Mouse (Mus musculus) midbrain, embryonic 14.5 days (tissue): ENCODE measurements around the gene Mfsd13b. TPM values are rescaled to one million over a fixed set of nuclear protein-coding genes. Genes with fewer than 3 reads are reported as not detected.
"Not testable (repeated sequence)": the region's sequence is repeated elsewhere in the genome, so short reads cannot be mapped to it uniquely, and the experiment has no call there.

Source experiments
- ATAC-seq: fragments of 200-750 bp; cut with Nextera tagmentation; 2 replicates; pipeline ENCODE4 v1.8.0; 2017; ENCODE audit warnings: moderate number of reproducible peaks, moderate library complexity; ENCODE audit not compliant: low FRiP score, low TSS enrichment
- DNase-seq: peaks from one replicate; pipeline ENCODE4 v3.0.0-alpha.2; 2015
- H3K27ac ChIP-seq: fragments of 300-500 bp; sonication (generic); replicated peaks from 2 replicates; pipeline ENCODE4 v1.5.1; 2014; ENCODE audit warnings: mild to moderate bottlenecking, low read depth, low read length, moderate library complexity
- H3K27me3 ChIP-seq: fragments of 300-500 bp; sonication (generic); 2 replicates; pipeline ENCODE4 v1.6.1; 2014; ENCODE audit warnings: low read length, control low read depth, mixed read lengths; ENCODE audit not compliant: control insufficient read depth, insufficient read depth
- H3K36me3 ChIP-seq: fragments of 300-500 bp; sonication (generic); 2 replicates; pipeline ENCODE4 v1.6.1; 2014; ENCODE audit warnings: low read length, control low read depth; ENCODE audit not compliant: control insufficient read depth, insufficient read depth
- H3K4me1 ChIP-seq: fragments of 300-500 bp; sonication (generic); 2 replicates; pipeline ENCODE4 v1.6.1; 2014; ENCODE audit warnings: mild to moderate bottlenecking, antibody characterized with exemption, low read length, control low read depth; ENCODE audit not compliant: control insufficient read depth, insufficient read depth
- H3K4me2 ChIP-seq: fragments of 300-500 bp; sonication (generic); 2 replicates; pipeline ENCODE4 v1.6.1; 2014; ENCODE audit warnings: mild to moderate bottlenecking, low read length, moderate library complexity
- H3K4me3 ChIP-seq: fragments of 300-500 bp; sonication (generic); replicated peaks from 2 replicates; pipeline ENCODE4 v1.5.1; 2014; ENCODE audit warnings: low read depth, low read length
- H3K9ac ChIP-seq: fragments of 300-500 bp; sonication (generic); replicated peaks from 2 replicates; pipeline ENCODE4 v1.6.1; 2014; ENCODE audit warnings: mild to moderate bottlenecking, low read length, moderate library complexity
- H3K9me3 ChIP-seq: fragments of 300-500 bp; sonication (generic); 2 replicates; pipeline ENCODE4 v1.6.1; 2016; ENCODE audit warnings: low read length, control low read depth, mixed read lengths; ENCODE audit not compliant: control insufficient read depth
- WGBS: fragments of 180-500 bp; shearing (Covaris S2); extraction: QIAGEN DNeasy Blood & Tissue Kit; methylation state at CpG from one replicate; pipeline ENCODE4 v1.1.7; 2014; 5-methylcytosine and 5-hydroxymethylcytosine counted together
- polyA plus RNA-seq: library from polyadenylated mRNA; unstranded; fragments of >200 nt; fragmentation: Nextera tagmentation; extraction: Ambion mirVana; gene quantifications from 2 replicates; pipeline ENCODE4 v1.2.1, GENCODE M21; 2014

The Mfsd13b gene
- polyA plus RNA-seq, 1 experiment from 2014 or later, result not detected

- 71% methylated on average over 3 of the region's 3 CpGs for WGBS
- H3K36me3 ChIP-seq, result no peaks in the 10 kb centered on the region
- no peak for ATAC-seq
- no peak overlapping the region for H3K27ac ChIP-seq
- no peak overlapping the region for H3K4me3 ChIP-seq
- H3K4me2 ChIP-seq, result no peak overlapping the region
- H3K9me3 ChIP-seq, result no peaks in the 10 kb centered on the region
- H3K27me3 ChIP-seq, result no peaks in the 10 kb centered on the region
- no peaks in the 10 kb centered on the region for H3K4me1 ChIP-seq
- no peak for DNase-seq
- no peak overlapping the region for H3K9ac ChIP-seq
These were observed 44.0 kb downstream of the Mfsd13b start for GRCm38 (mm10) chr7:121026300-121026699.

- not testable (repeated sequence) for H3K36me3 ChIP-seq, H3K9ac ChIP-seq, ATAC-seq
These were observed 47.6 kb downstream of the Mfsd13b start for GRCm38 (mm10) chr7:121029947-121030346.

GRCm38 (mm10) chr7:121033856-121034652 lies 51.7 kb downstream of the Mfsd13b start, which contains the start of gene Mettl9:
Gene Mettl9, plus strand, starts transcription at chr7:121034445.
- peak within 1 kb of the TSS; percentile 76 for H3K4me2 ChIP-seq
- WGBS, result 2% methylated on average over 40 of the region's 43 CpGs
- H3K27ac ChIP-seq, result peak within 1 kb of the TSS; percentile 99
- peak within 1 kb of the TSS; percentile 94 for H3K4me3 ChIP-seq
- H3K4me1 ChIP-seq, result peaks cover 29% of the 10 kb centered on the region
- H3K36me3 ChIP-seq, result no peaks in the 10 kb centered on the region
- peak; percentile 97 for DNase-seq
- peak within 1 kb of the TSS; percentile 98 for H3K9ac ChIP-seq
- H3K27me3 ChIP-seq, result no peaks in the 10 kb centered on the region
- ATAC-seq, result peak; percentile 97
- no peaks in the 10 kb centered on the region for H3K9me3 ChIP-seq

More at GRCm38 (mm10) chr7:121029947-121030346, 47.6 kb downstream of the Mfsd13b start:
- H3K27me3 ChIP-seq, H3K4me3 ChIP-seq, H3K4me1 ChIP-seq, DNase-seq, H3K27ac ChIP-seq, H3K4me2 ChIP-seq, H3K9me3 ChIP-seq: not testable (repeated sequence)

- ATAC-seq (peak; percentile 80), DNase-seq (no peak)
- Histone ChIP-seq H3K9ac (peak overlapping the region; percentile 98), H3K27me3 (no peaks in the 10 kb centered on the region), H3K27ac (peak overlapping the region; percentile 99), H3K4me1 (peaks cover 29% of the 10 kb centered on the region), H3K4me2 (peak overlapping the region; percentile 76), H3K9me3 (no peaks in the 10 kb centered on the region), H3K36me3 (no peaks in the 10 kb centered on the region), H3K4me3 (peak overlapping the region; percentile 94)
- WGBS, result under 1% methylated on average over 47 of the region's 63 CpGs
These were observed 52.4 kb downstream of the Mfsd13b start for GRCm38 (mm10) chr7:121034701-121035141.

- peak overlapping the region; percentile 98 for H3K9ac ChIP-seq
- no peaks in the 10 kb centered on the region for H3K27me3 ChIP-seq
- peak overlapping the region; percentile 99 for H3K27ac ChIP-seq
- WGBS, result under 1% methylated on average over 24 of the region's 24 CpGs
- H3K4me3 ChIP-seq, result peak overlapping the region; percentile 94
- no peaks in the 10 kb centered on the region for H3K9me3 ChIP-seq
- DNase-seq, result peak; percentile 63
- H3K4me2 ChIP-seq, result peak overlapping the region; percentile 76
- peak; percentile 16; the same call in 1 of the 2 replicates for ATAC-seq
- peaks cover 29% of the 10 kb centered on the region for H3K4me1 ChIP-seq
- no peaks in the 10 kb centered on the region for H3K36me3 ChIP-seq
These were observed 52.9 kb downstream of the Mfsd13b start for GRCm38 (mm10) chr7:121035161-121035721.

GRCm38 (mm10) chr7:121040595-121040994 lies 58.3 kb downstream of the Mfsd13b start:
- DNase-seq, result no peak
- H3K27me3 ChIP-seq, result no peaks in the 10 kb centered on the region
- no peaks in the 10 kb centered on the region for H3K36me3 ChIP-seq
- no peak overlapping the region for H3K4me2 ChIP-seq
- no peak overlapping the region for H3K4me3 ChIP-seq
- no peak overlapping the region for H3K9ac ChIP-seq
- no peaks in the 10 kb centered on the region for H3K9me3 ChIP-seq
- 96% methylated on average over 4 of the region's 4 CpGs for WGBS
- peaks cover 25% of the 10 kb centered on the region for H3K4me1 ChIP-seq
- H3K27ac ChIP-seq, result no peak overlapping the region
- ATAC-seq, result no peak

GRCm38 (mm10) chr7:121041989-121042388 lies 59.7 kb downstream of the Mfsd13b start:
- H3K9me3 ChIP-seq, result no peaks in the 10 kb centered on the region
- no peak overlapping the region for H3K4me2 ChIP-seq
- DNase-seq (no peak), ATAC-seq (no peak)
- H3K27ac ChIP-seq, result no peak overlapping the region
- H3K9ac ChIP-seq, result no peak overlapping the region
- 84% methylated on average over 1 of the region's 1 CpGs for WGBS
- no peaks in the 10 kb centered on the region for H3K36me3 ChIP-seq
- no peaks in the 10 kb centered on the region for H3K27me3 ChIP-seq
- H3K4me1 ChIP-seq, result peaks cover 11% of the 10 kb centered on the region
- H3K4me3 ChIP-seq, result no peak overlapping the region

- WGBS, result 97% methylated on average over 3 of the region's 3 CpGs
- Histone ChIP-seq H3K27me3 (no peaks in the 10 kb centered on the region), H3K4me2 (no peak overlapping the region), H3K36me3 (no peaks in the 10 kb centered on the region), H3K4me1 (peaks cover 1% of the 10 kb centered on the region; the same call in 1 of the 2 replicates), H3K9me3 (no peaks in the 10 kb centered on the region), H3K4me3 (no peak overlapping the region), H3K27ac (no peak overlapping the region), H3K9ac (no peak overlapping the region)
- ATAC-seq (no peak), DNase-seq (no peak)
These were observed 60.7 kb downstream of the Mfsd13b start for GRCm38 (mm10) chr7:121043004-121043403.
